Mouse (Mus musculus): ENCODE data around the gene Btnl9. TPM values are rescaled to one million over a fixed set of nuclear protein-coding genes. Genes with fewer than 3 reads are reported as not detected.
"Not testable (repeated sequence)": the region's sequence is repeated elsewhere in the genome, so short reads cannot be mapped to it uniquely, and the experiment has no call there.

Btnl9 gene
- polyA plus RNA-seq, 1 experiment from 2014 or later: 0.15 TPM

DNA sequence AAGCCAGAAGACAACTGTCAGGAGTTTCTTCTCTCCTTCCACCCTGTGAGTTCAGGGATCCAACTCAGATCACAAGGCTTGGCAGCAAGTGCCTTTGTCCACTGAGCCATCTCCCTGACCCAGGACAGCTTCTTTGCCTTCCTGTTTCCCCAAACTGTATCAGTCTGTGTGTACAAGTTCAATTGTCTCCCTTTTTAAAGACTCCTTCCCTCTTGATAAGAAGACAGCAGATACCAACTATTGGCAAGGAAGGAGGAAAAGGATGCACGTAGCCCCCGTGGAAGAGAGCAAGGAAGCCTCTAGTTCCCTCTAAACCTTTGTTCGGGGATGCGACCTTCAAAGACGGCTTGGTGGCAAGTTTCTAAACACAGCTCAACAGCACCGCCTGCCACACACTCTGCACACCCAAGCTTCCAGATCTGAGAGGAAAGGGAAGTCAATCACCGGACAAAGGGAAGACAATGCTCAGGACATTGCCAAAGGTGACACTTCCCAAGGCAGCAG is 8.9 kb upstream of the Btnl9 start:
- H3K9ac ChIP-seq (replicated peaks; ENCODE audit: low read length): no peak overlapping the region
- ATAC-seq (replicated peaks; ENCODE audit: insufficient number of reproducible peaks, low FRiP score, low TSS enrichment, low read depth): no peak
- DNase-seq (ENCODE audit: low spot score): no peak
- no peaks in the 10 kb centered on the region for H3K9me3 ChIP-seq (replicated peaks; ENCODE audit: control insufficient read depth, low read length)
- H3K4me1 ChIP-seq (ENCODE audit: control insufficient read depth, insufficient read depth, low read length): no peaks in the 10 kb centered on the region
- H3K27ac ChIP-seq (replicated peaks; ENCODE audit: low read depth, low read length): no peak overlapping the region
- H3K27me3 ChIP-seq (ENCODE audit: control insufficient read depth, insufficient read depth, low read length): no peaks in the 10 kb centered on the region
- 85% methylated on average over 7 of the region's 7 CpGs for WGBS
- H3K36me3 ChIP-seq (replicated peaks; ENCODE audit: control insufficient read depth, insufficient read depth, low read depth, low read length): no peaks in the 10 kb centered on the region
- no peak overlapping the region for H3K4me3 ChIP-seq (ENCODE audit: low read depth, low read length)
- H3K4me2 ChIP-seq (ENCODE audit: low read depth, low read length): no peak overlapping the region

DNA sequence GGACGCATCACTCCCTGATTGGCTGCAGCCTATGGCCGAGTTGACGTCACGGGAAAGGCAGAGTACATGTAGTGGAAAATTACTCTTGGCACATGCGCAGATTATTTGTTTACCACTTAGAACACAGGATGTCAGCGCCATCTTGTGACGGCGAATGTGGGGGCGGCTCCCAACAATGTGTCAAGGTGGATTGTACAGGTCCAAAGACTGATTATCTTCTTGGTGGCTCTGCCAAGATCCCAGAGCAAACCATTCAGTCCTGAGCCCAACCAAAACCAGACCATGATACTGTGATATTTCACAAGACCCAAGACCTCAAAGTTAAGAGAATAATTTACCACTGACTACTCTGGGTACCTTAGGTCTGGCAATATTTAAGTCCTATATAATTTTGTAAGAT is 7.8 kb upstream of the Btnl9 start:
- not testable (repeated sequence) for ATAC-seq (replicated peaks; ENCODE audit: insufficient number of reproducible peaks, low FRiP score, low TSS enrichment, low read depth); DNase-seq (ENCODE audit: low spot score)
- WGBS: 94% methylated on average over 8 of the region's 9 CpGs

DNA sequence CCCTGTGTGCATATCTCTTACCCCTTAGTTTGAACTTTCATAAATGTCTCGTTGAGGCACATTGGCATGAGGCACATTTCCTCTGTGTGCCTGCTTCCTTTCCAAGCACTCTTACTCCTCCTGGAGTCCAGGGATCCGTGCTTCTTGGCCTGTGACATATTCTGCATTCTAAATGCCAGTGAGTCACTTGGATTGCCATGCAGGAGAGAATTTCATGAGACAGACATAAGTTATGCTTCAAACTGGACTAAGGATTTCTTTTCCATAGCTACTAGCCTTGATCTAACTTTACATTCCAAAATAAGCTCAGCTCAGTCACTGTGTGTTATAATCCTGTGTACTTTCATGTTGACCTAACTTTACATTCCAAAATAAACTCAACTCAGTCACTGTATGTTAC is 4.1 kb upstream of the Btnl9 start:
- Histone ChIP-seq H3K36me3 (replicated peaks; ENCODE audit: control insufficient read depth, insufficient read depth, low read depth, low read length) (no peaks in the 10 kb centered on the region), H3K9ac (replicated peaks; ENCODE audit: low read length) (no peak overlapping the region), H3K27ac (replicated peaks; ENCODE audit: low read depth, low read length) (no peak overlapping the region), H3K4me1 (ENCODE audit: control insufficient read depth, insufficient read depth, low read length) (no peaks in the 10 kb centered on the region), H3K27me3 (ENCODE audit: control insufficient read depth, insufficient read depth, low read length) (no peaks in the 10 kb centered on the region), H3K9me3 (replicated peaks; ENCODE audit: control insufficient read depth, low read length) (no peaks in the 10 kb centered on the region), H3K4me3 (ENCODE audit: low read depth, low read length) (no peak overlapping the region), H3K4me2 (ENCODE audit: low read depth, low read length) (no peak overlapping the region)
- no peak for ATAC-seq (replicated peaks; ENCODE audit: insufficient number of reproducible peaks, low FRiP score, low TSS enrichment, low read depth)
- 55% methylated on average over 2 of the region's 2 CpGs for WGBS
- no peak for DNase-seq (ENCODE audit: low spot score)

More for the DNA sequence above, 7.8 kb upstream of the Btnl9 start:
- not testable (repeated sequence) for H3K4me1 ChIP-seq (ENCODE audit: control insufficient read depth, insufficient read depth, low read length); H3K9me3 ChIP-seq (replicated peaks; ENCODE audit: control insufficient read depth, low read length); H3K4me2 ChIP-seq (ENCODE audit: low read depth, low read length); H3K4me3 ChIP-seq (ENCODE audit: low read depth, low read length); H3K36me3 ChIP-seq (replicated peaks; ENCODE audit: control insufficient read depth, insufficient read depth, low read depth, low read length); H3K27ac ChIP-seq (replicated peaks; ENCODE audit: low read depth, low read length); H3K27me3 ChIP-seq (ENCODE audit: control insufficient read depth, insufficient read depth, low read length); H3K9ac ChIP-seq (replicated peaks; ENCODE audit: low read length)

DNA sequence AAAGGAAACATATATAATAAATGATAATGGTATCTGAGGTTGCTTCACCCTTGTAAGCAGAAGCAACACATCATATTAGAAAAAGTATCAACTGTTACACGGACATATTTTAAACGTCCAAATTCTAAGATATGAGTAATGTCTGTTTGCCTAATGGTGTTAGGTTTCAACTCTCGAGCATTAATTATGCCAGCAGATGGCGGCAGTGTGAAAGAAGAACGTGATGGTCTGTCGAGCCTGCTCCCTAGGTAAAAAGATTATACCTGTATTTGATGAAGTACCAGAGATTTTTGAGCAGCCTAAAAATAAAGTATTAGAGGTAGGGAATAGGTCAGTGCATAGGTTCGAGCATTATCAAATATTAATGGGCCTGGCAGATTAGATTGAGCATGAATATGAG is 2.8 kb upstream of the Btnl9 start:
- Histone ChIP-seq H3K27me3 (ENCODE audit: control insufficient read depth, insufficient read depth, low read length) (no peaks in the 10 kb centered on the region), H3K9me3 (replicated peaks; ENCODE audit: control insufficient read depth, low read length) (no peaks in the 10 kb centered on the region), H3K4me2 (ENCODE audit: low read depth, low read length) (no peak overlapping the region), H3K4me3 (ENCODE audit: low read depth, low read length) (no peak overlapping the region), H3K36me3 (replicated peaks; ENCODE audit: control insufficient read depth, insufficient read depth, low read depth, low read length) (no peaks in the 10 kb centered on the region), H3K27ac (replicated peaks; ENCODE audit: low read depth, low read length) (no peak overlapping the region), H3K9ac (replicated peaks; ENCODE audit: low read length) (no peak overlapping the region), H3K4me1 (ENCODE audit: control insufficient read depth, insufficient read depth, low read length) (no peaks in the 10 kb centered on the region)
- 6% methylated on average over 7 of the region's 7 CpGs for whole genome bisulfite sequencing
- ATAC-seq (replicated peaks; ENCODE audit: insufficient number of reproducible peaks, low FRiP score, low TSS enrichment, low read depth): no peak
- peak; percentile 68 for DNase-seq (ENCODE audit: low spot score)

DNA sequence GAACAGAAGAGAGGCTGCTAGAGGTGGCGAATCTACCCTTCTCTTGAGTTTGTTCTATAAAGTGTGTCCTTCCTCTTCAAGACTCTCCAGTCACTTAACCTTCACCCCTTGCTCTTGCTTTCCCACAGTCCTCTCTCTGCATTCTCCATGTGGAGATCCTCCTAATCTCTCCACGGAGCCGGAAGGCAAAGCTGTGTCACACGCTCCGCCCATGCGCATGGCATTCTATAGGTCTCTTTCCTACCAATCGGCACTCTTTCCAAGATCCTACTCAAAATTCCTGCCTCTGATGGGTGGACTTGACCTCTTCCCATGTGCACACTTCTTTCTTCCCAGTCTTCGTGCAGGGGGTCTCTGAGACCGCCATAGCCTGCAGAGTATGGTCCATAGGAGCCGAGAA is 742 bp upstream of the Btnl9 start:
- Histone ChIP-seq H3K27ac (replicated peaks; ENCODE audit: low read depth, low read length) (no peak overlapping the region), H3K27me3 (ENCODE audit: control insufficient read depth, insufficient read depth, low read length) (no peaks in the 10 kb centered on the region), H3K4me3 (ENCODE audit: low read depth, low read length) (no peak overlapping the region), H3K9ac (replicated peaks; ENCODE audit: low read length) (no peak overlapping the region), H3K4me1 (ENCODE audit: control insufficient read depth, insufficient read depth, low read length) (no peaks in the 10 kb centered on the region), H3K36me3 (replicated peaks; ENCODE audit: control insufficient read depth, insufficient read depth, low read depth, low read length) (no peaks in the 10 kb centered on the region), H3K4me2 (ENCODE audit: low read depth, low read length) (no peak overlapping the region), H3K9me3 (replicated peaks; ENCODE audit: control insufficient read depth, low read length) (no peaks in the 10 kb centered on the region)
- no peak for ATAC-seq (replicated peaks; ENCODE audit: insufficient number of reproducible peaks, low FRiP score, low TSS enrichment, low read depth)
- no peak for DNase-seq (ENCODE audit: low spot score)
- 83% methylated on average over 10 of the region's 10 CpGs for WGBS

DNA sequence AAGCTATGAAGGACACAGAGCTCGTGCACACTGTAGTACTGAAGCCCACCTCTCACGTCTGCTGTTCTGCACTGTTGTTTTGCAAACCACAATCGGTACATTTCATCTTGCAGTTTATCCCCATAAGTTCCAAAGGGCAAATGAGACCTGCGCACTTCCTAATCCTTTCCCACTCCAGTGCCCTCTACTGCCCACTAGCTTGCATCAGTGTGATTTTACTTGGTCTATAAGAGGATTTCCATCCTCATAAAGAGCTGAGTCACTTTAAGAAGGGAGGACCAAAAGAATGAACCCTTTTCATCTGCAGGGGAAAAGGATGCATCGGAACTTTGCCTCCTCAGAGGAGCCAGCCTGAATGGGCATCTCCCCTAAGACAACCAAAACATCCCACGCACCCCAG is 507 bp downstream of the Btnl9 start:
- H3K9me3 ChIP-seq (replicated peaks; ENCODE audit: control insufficient read depth, low read length): no peaks in the 10 kb centered on the region
- H3K27me3 ChIP-seq (ENCODE audit: control insufficient read depth, insufficient read depth, low read length): no peaks in the 10 kb centered on the region
- H3K4me3 ChIP-seq (ENCODE audit: low read depth, low read length): no peak overlapping the region
- no peaks in the 10 kb centered on the region for H3K4me1 ChIP-seq (ENCODE audit: control insufficient read depth, insufficient read depth, low read length)
- no peak overlapping the region for H3K9ac ChIP-seq (replicated peaks; ENCODE audit: low read length)
- no peak for ATAC-seq (replicated peaks; ENCODE audit: insufficient number of reproducible peaks, low FRiP score, low TSS enrichment, low read depth)
- 81% methylated on average over 6 of the region's 6 CpGs for WGBS
- H3K27ac ChIP-seq (replicated peaks; ENCODE audit: low read depth, low read length): no peak overlapping the region
- no peak for DNase-seq (ENCODE audit: low spot score)
- H3K36me3 ChIP-seq (replicated peaks; ENCODE audit: control insufficient read depth, insufficient read depth, low read depth, low read length): no peaks in the 10 kb centered on the region
- no peak overlapping the region for H3K4me2 ChIP-seq (ENCODE audit: low read depth, low read length)

DNA sequence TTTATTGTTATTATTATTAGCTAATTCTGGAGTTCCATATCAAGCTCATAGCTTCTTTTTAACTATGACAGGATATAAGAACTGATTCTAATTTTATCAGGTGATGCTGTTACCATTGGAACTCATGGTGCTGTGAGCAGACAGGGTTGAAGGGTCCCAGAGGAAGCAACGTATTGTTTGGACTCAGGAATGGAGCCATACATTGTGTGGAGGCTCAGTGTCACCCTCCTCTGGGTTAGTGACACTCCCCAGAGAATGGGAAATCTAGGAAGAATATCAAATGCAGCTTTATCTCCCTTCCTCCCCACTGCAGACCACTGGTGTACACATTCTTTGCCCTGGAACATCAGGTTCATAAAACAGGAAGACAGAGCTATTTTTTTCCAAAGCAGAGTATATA is 3.8 kb downstream of the Btnl9 start:
- ATAC-seq (replicated peaks; ENCODE audit: insufficient number of reproducible peaks, low FRiP score, low TSS enrichment, low read depth) (no peak), DNase-seq (ENCODE audit: low spot score) (no peak)
- H3K4me3 ChIP-seq (ENCODE audit: low read depth, low read length): no peak overlapping the region
- no peaks in the 10 kb centered on the region for H3K4me1 ChIP-seq (ENCODE audit: control insufficient read depth, insufficient read depth, low read length)
- no peaks in the 10 kb centered on the region for H3K27me3 ChIP-seq (ENCODE audit: control insufficient read depth, insufficient read depth, low read length)
- WGBS: 73% methylated on average over 1 of the region's 1 CpGs
- H3K4me2 ChIP-seq (ENCODE audit: low read depth, low read length): no peak overlapping the region
- no peak overlapping the region for H3K9ac ChIP-seq (replicated peaks; ENCODE audit: low read length)
- H3K27ac ChIP-seq (replicated peaks; ENCODE audit: low read depth, low read length): no peak overlapping the region
- no peaks in the 10 kb centered on the region for H3K9me3 ChIP-seq (replicated peaks; ENCODE audit: control insufficient read depth, low read length)
- no peaks in the 10 kb centered on the region for H3K36me3 ChIP-seq (replicated peaks; ENCODE audit: control insufficient read depth, insufficient read depth, low read depth, low read length)

DNA sequence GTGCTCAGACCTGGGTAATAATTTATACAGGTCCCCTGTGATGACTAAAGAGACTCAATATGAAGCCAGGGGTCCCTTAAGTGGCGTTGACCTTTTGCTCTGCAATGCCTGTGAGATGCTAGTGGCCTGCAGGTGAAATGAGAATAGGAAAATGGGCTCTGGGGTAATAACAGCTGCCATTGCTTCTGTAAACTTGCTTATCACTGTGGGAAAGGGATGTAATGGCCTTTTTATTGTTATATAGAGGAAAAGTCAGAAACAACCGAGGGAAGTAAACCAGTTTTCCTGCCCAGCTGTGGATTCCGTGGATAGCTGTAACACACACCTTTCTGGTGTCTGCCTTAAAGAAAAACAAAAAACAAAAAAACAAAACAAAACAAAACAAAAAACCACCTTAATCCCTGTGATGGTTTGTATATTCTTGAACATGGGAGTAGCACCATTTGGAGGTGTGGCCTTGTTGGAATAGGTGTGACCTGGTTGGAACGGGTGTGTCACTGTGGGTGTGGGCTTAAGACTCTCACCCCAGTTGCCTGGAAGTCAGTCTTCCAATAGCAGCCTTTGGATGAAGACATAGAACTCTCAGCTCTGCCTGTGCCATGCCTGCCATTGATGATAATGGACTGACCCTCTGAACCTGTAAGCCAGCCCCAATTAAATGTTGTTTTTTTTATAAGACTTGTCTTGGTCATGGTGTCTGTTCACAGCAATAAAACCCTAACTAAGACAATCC is 10.7 kb downstream of the Btnl9 start:
- ATAC-seq (replicated peaks; ENCODE audit: insufficient number of reproducible peaks, low FRiP score, low TSS enrichment, low read depth); H3K27me3 ChIP-seq (ENCODE audit: control insufficient read depth, insufficient read depth, low read length); H3K9ac ChIP-seq (replicated peaks; ENCODE audit: low read length); H3K9me3 ChIP-seq (replicated peaks; ENCODE audit: control insufficient read depth, low read length); DNase-seq (ENCODE audit: low spot score); H3K27ac ChIP-seq (replicated peaks; ENCODE audit: low read depth, low read length); H3K4me3 ChIP-seq (ENCODE audit: low read depth, low read length); H3K4me1 ChIP-seq (ENCODE audit: control insufficient read depth, insufficient read depth, low read length); H3K4me2 ChIP-seq (ENCODE audit: low read depth, low read length); H3K36me3 ChIP-seq (replicated peaks; ENCODE audit: control insufficient read depth, insufficient read depth, low read depth, low read length): not testable (repeated sequence)
- WGBS: 84% methylated on average over 4 of the region's 4 CpGs
